Mouse (Mus musculus): Measurements from ENCODE around the gene Gjb1. TPM values are rescaled to one million over a fixed set of nuclear protein-coding genes. Genes with fewer than 3 reads are reported as not detected.

Gjb1 gene
- total and polyA plus RNA-seq, 3 experiments = not detected

GRCm38 (mm10) chrX:101386222-101386621 is 10.0 kb downstream of the Gjb1 start:
- Histone ChIP-seq H3K9ac (ENCODE audit: control insufficient read depth, low read depth, low read length, poor library complexity, severe bottlenecking) (no peak overlapping the region), H3K9me3 (replicated peaks; ENCODE audit: insufficient read depth, low read length) (no peaks in the 10 kb centered on the region), H3K27ac (ENCODE audit: control insufficient read depth, low read depth, low read length) (no peak overlapping the region), H3K79me2 (ENCODE audit: control insufficient read depth, insufficient read depth, low read length, poor library complexity) (no peaks in the 10 kb centered on the region), H3K4me1 (ENCODE audit: control insufficient read depth in 1 of 2, insufficient read depth in 2 of 2, low read length in 2 of 2) (no peaks in the 10 kb centered on the region), H3K4me3 (ENCODE audit: control insufficient read depth in 1 of 2, insufficient read depth in 1 of 2, low read depth in 2 of 2, low read length in 2 of 2) (no peak overlapping the region), H3K36me3 (ENCODE audit: control insufficient read depth in 1 of 2, insufficient read depth in 2 of 2, low read length in 2 of 2) (no peaks in the 10 kb centered on the region), H3K27me3 (ENCODE audit: control insufficient read depth in 1 of 2, insufficient read depth in 2 of 2, low read length in 2 of 2) (no peaks in the 10 kb centered on the region)
- no peak for TF ChIP-seq UBTF (IDR thresholded peaks at IDR 0.05; ENCODE audit: borderline replicate concordance, insufficient read depth, low read depth, low read length)
- no peak for TF ChIP-seq GATA1 (IDR thresholded peaks at IDR 0.05; ENCODE audit: low read depth, low read length)
- DNase-seq (ENCODE audit: low read depth, low spot score) = no peak

DNA sequence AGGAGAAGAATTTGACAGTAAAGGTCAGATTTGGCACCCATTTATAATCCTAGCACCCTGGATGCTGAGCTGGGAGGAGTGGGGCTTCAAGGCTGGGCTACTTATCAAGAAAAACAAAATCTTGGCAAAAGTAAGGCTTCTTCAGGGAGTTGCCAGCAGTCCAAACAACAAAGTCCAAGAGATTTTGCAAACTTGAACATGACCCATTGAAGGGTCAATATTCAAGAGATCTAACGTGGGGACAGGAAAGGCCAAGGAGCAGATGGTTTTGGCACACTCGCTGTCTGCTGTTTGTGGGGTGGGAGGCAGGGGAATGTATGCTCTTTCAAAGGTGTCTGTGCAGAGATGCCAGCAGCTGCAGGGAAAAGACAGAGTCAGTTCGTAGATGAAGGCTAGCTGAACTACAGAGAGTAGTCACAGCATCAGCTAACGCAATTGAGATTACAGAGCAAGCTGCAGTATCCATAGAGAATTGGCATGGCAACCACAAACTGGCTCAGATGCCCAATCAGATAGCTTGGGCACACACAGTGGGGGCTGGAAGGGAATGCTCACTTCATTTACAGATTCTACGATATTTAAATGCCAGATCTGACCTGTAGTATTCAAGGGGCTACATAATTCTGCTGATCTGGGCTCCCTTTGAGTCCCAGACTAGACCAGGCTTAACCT is 12.8 kb downstream of the Gjb1 start:
- Histone ChIP-seq H3K9ac (ENCODE audit: control insufficient read depth, low read depth, low read length, poor library complexity, severe bottlenecking) (no peak overlapping the region), H3K9me3 (replicated peaks; ENCODE audit: insufficient read depth, low read length) (no peaks in the 10 kb centered on the region), H3K4me3 (ENCODE audit: control insufficient read depth in 1 of 2, insufficient read depth in 1 of 2, low read depth in 2 of 2, low read length in 2 of 2) (no peak overlapping the region), H3K27me3 (ENCODE audit: control insufficient read depth in 1 of 2, insufficient read depth in 2 of 2, low read length in 2 of 2) (no peaks in the 10 kb centered on the region), H3K4me1 (ENCODE audit: control insufficient read depth in 1 of 2, insufficient read depth in 2 of 2, low read length in 2 of 2) (no peaks in the 10 kb centered on the region), H3K36me3 (ENCODE audit: control insufficient read depth in 1 of 2, insufficient read depth in 2 of 2, low read length in 2 of 2) (no peaks in the 10 kb centered on the region), H3K27ac (ENCODE audit: control insufficient read depth, low read depth, low read length) (no peak overlapping the region), H3K79me2 (ENCODE audit: control insufficient read depth, insufficient read depth, low read length, poor library complexity) (no peaks in the 10 kb centered on the region)
- no peak for DNase-seq (ENCODE audit: low read depth, low spot score)
- TF ChIP-seq NRF1 (IDR thresholded peaks at IDR 0.05; ENCODE audit: insufficient read depth, low read depth, low read length, poor library complexity, severe bottlenecking) (no peak), CTCF (IDR thresholded peaks at IDR 0.05 in 2 of 3, conservative IDR thresholded peaks at IDR 0.05 in 1 of 3; ENCODE audit: control insufficient read depth in 1 of 3, insufficient read depth in 1 of 3, low read depth in 2 of 3, low read length in 3 of 3, poor library complexity in 1 of 3, severe bottlenecking in 1 of 3) (no peak), MXI1 (IDR thresholded peaks at IDR 0.05; ENCODE audit: low read depth, low read length) (no peak), NELFE (IDR thresholded peaks at IDR 0.05; ENCODE audit: low read depth, low read length) (no peak), RCOR1 (IDR thresholded peaks at IDR 0.05; ENCODE audit: low read depth, low read length) (no peak)

- Histone ChIP-seq H3K27me3 (ENCODE audit: control insufficient read depth in 1 of 2, insufficient read depth in 2 of 2, low read length in 2 of 2) (no peaks in the 10 kb centered on the region), H3K79me2 (ENCODE audit: control insufficient read depth, insufficient read depth, low read length, poor library complexity) (no peaks in the 10 kb centered on the region)
Observed at GRCm38 (mm10) chrX:101394341-101394740, 18.2 kb downstream of the Gjb1 start.

More at GRCm38 (mm10) chrX:101394341-101394740, 18.2 kb downstream of the Gjb1 start:
- Histone ChIP-seq H3K4me3 (ENCODE audit: control insufficient read depth in 1 of 2, insufficient read depth in 1 of 2, low read depth in 2 of 2, low read length in 2 of 2) (no peak overlapping the region), H3K27ac (ENCODE audit: control insufficient read depth, low read depth, low read length) (no peak overlapping the region), H3K36me3 (ENCODE audit: control insufficient read depth in 1 of 2, insufficient read depth in 2 of 2, low read length in 2 of 2) (no peaks in the 10 kb centered on the region), H3K9me3 (replicated peaks; ENCODE audit: insufficient read depth, low read length) (no peaks in the 10 kb centered on the region), H3K4me1 (ENCODE audit: control insufficient read depth in 1 of 2, insufficient read depth in 2 of 2, low read length in 2 of 2) (no peaks in the 10 kb centered on the region), H3K9ac (ENCODE audit: control insufficient read depth, low read depth, low read length, poor library complexity, severe bottlenecking) (no peak overlapping the region)
- TF ChIP-seq BHLHE40 (IDR thresholded peaks at IDR 0.05; ENCODE audit: borderline replicate concordance, low read depth, low read length) (no peak), ETS1 (IDR thresholded peaks at IDR 0.05; ENCODE audit: low read depth, low read length) (no peak), NELFE (IDR thresholded peaks at IDR 0.05; ENCODE audit: low read depth, low read length) (no peak), MYC (IDR thresholded peaks at IDR 0.05; ENCODE audit: low read depth, low read length) (no peak), ZKSCAN1 (IDR thresholded peaks at IDR 0.05; ENCODE audit: low read depth, low read length) (no peak), JUND (IDR thresholded peaks at IDR 0.05; ENCODE audit: low read depth, low read length) (no peak), MAX (IDR thresholded peaks at IDR 0.05; ENCODE audit: low read length) (no peak), TAL1 (IDR thresholded peaks at IDR 0.05; ENCODE audit: low read length) (no peak)
- no peak for DNase-seq (ENCODE audit: low read depth, low spot score)
